Mouse (Mus musculus): ENCODE measurements around the gene Lss.

- TF ChIP-seq CTCF (IDR thresholded peaks at IDR 0.05; ENCODE audit: low read depth, low read length): no peak
- TF ChIP-seq POLR2A (IDR thresholded peaks at IDR 0.05; ENCODE audit: insufficient read depth, low read length): no peak
These were observed 440 bp downstream of the Lss start for GRCm38 (mm10) chr10:76531828-76532227.
